Mouse (Mus musculus) intestine, postnatal 0 days (tissue): ENCODE data around the gene Itsn1. TPM values are rescaled to one million over a fixed set of nuclear protein-coding genes. Genes with fewer than 3 reads are reported as not detected.

Experiments
- ATAC-seq: fragments of 200-750 bp; cut with Nextera tagmentation; 2 replicates; pipeline ENCODE4 v1.8.0; 2017; ENCODE audit warnings: mild to moderate bottlenecking, moderate TSS enrichment, moderate library complexity
- H3K27ac ChIP-seq: fragments of 300-500 bp; sonication (generic); 2 replicates; pipeline ENCODE4 v1.5.1; 2014; ENCODE audit warnings: mild to moderate bottlenecking, low read depth, low read length, moderate library complexity
- H3K27me3 ChIP-seq: fragments of 300-500 bp; sonication (generic); replicated peaks from 2 replicates; pipeline ENCODE4 v1.6.1; 2014; ENCODE audit warnings: low read length, mixed read lengths; ENCODE audit not compliant: control insufficient read depth, insufficient read depth
- H3K36me3 ChIP-seq: fragments of 300-500 bp; sonication (generic); 2 replicates; pipeline ENCODE4 v1.6.1; 2014; ENCODE audit warnings: mild to moderate bottlenecking, moderate library complexity; ENCODE audit not compliant: control insufficient read depth, insufficient read depth
- H3K4me1 ChIP-seq: fragments of 300-500 bp; sonication (generic); replicated peaks from 2 replicates; pipeline ENCODE4 v1.6.1; 2014; ENCODE audit warnings: antibody characterized with exemption, low read length, mixed read lengths; ENCODE audit not compliant: control insufficient read depth, insufficient read depth
- H3K4me2 ChIP-seq: fragments of 300-500 bp; sonication (generic); replicated peaks from 2 replicates; pipeline ENCODE4 v1.6.1; 2014; ENCODE audit warnings: low read depth, mild to moderate bottlenecking, moderate library complexity
- H3K4me3 ChIP-seq: fragments of 300-500 bp; sonication (generic); 2 replicates; pipeline ENCODE4 v1.5.1; 2014; ENCODE audit warnings: low read depth, low read length
- H3K9ac ChIP-seq: fragments of 300-500 bp; sonication (generic); 2 replicates; pipeline ENCODE4 v1.6.1; 2014; ENCODE audit warnings: mild to moderate bottlenecking, low read depth, low read length
- H3K9me3 ChIP-seq: fragments of 300-500 bp; sonication (generic); 2 replicates; pipeline ENCODE4 v1.6.1; 2016; ENCODE audit warnings: mixed run types; ENCODE audit not compliant: control insufficient read depth
- CTCF ChIP-seq: sonication (generic); IDR thresholded peaks from 2 replicates; pipeline ENCODE4 v1.5.1; 2016; ENCODE audit warnings: low read depth, mild to moderate bottlenecking, control low read depth, antibody characterized with exemption, moderate library complexity
- WGBS: fragments of 180-500 bp; shearing (Covaris S2); extraction: QIAGEN DNeasy Blood & Tissue Kit; methylation state at CpG from one replicate; pipeline ENCODE4 v1.1.7; 2014; 5-methylcytosine and 5-hydroxymethylcytosine counted together
- polyA plus RNA-seq: library from polyadenylated mRNA; unstranded; fragments of >200 nt; fragmentation: Nextera tagmentation; extraction: Ambion mirVana; gene quantifications from 2 replicates; pipeline ENCODE4 v1.2.1, GENCODE M21; 2015

Gene Itsn1
- polyA plus RNA-seq, 1 experiment from 2014 or later = 6.2 TPM

- Histone ChIP-seq H3K4me2 (peak overlapping the region; percentile 54), H3K9ac (no peak overlapping the region), H3K4me3 (no peak overlapping the region), H3K9me3 (no peaks in the 10 kb centered on the region), H3K27ac (no peak overlapping the region), H3K4me1 (0 out of 2 replicates have a peak, but pooled peaks cover 3% of the 10 kb centered on the region), H3K27me3 (no peaks in the 10 kb centered on the region), H3K36me3 (no peaks in the 10 kb centered on the region)
- TF ChIP-seq CTCF = peak; percentile 61
- no peak for ATAC-seq
- 12% methylated on average over 19 of the region's 19 CpGs for WGBS
Observed at GRCm38 (mm10) chr16:91885389-91886122, 156.5 kb downstream of the Itsn1 start.

- no peaks in the 10 kb centered on the region for H3K36me3 ChIP-seq
- H3K4me1 ChIP-seq = 0 out of 2 replicates have a peak, but pooled peaks cover 3% of the 10 kb centered on the region
- H3K9me3 ChIP-seq = no peaks in the 10 kb centered on the region
- no peak overlapping the region for H3K4me2 ChIP-seq
- 91% methylated on average over 3 of the region's 3 CpGs for WGBS
- no peaks in the 10 kb centered on the region for H3K27me3 ChIP-seq
- TF ChIP-seq CTCF = no peak
- H3K4me3 ChIP-seq = no peak overlapping the region
- no peak for ATAC-seq
- H3K9ac ChIP-seq = no peak overlapping the region
- H3K27ac ChIP-seq = no peak overlapping the region
Observed at GRCm38 (mm10) chr16:91888368-91888767, 159.3 kb downstream of the Itsn1 start.

GRCm38 (mm10) chr16:91889831-91890230 lies 160.8 kb downstream of the Itsn1 start:
- Histone ChIP-seq H3K4me1 (0 out of 2 replicates have a peak, but pooled peaks cover 3% of the 10 kb centered on the region), H3K9me3 (no peaks in the 10 kb centered on the region), H3K27me3 (no peaks in the 10 kb centered on the region), H3K4me3 (no peak overlapping the region), H3K4me2 (no peak overlapping the region), H3K9ac (no peak overlapping the region), H3K36me3 (no peaks in the 10 kb centered on the region), H3K27ac (no peak overlapping the region)
- WGBS = 56% methylated on average over 12 of the region's 12 CpGs
- no peak for ATAC-seq
- TF ChIP-seq CTCF = no peak

- TF ChIP-seq CTCF = no peak
- ATAC-seq = no peak
- no peaks in the 10 kb centered on the region for H3K36me3 ChIP-seq
Observed at GRCm38 (mm10) chr16:91891218-91891617, 162.1 kb downstream of the Itsn1 start.

GRCm38 (mm10) chr16:91896426-91896830 lies 167.3 kb downstream of the Itsn1 start:
- Histone ChIP-seq H3K36me3 (no peaks in the 10 kb centered on the region), H3K4me3 (no peak overlapping the region), H3K9ac (no peak overlapping the region), H3K27ac (no peak overlapping the region), H3K4me2 (no peak overlapping the region), H3K4me1 (no peaks in the 10 kb centered on the region), H3K9me3 (no peaks in the 10 kb centered on the region), H3K27me3 (no peaks in the 10 kb centered on the region)
- ATAC-seq = no peak
- 73% methylated on average over 6 of the region's 6 CpGs for WGBS
- TF ChIP-seq CTCF = no peak

More at GRCm38 (mm10) chr16:91891218-91891617, 162.1 kb downstream of the Itsn1 start:
- H3K9me3 ChIP-seq = no peaks in the 10 kb centered on the region
- no peaks in the 10 kb centered on the region for H3K4me1 ChIP-seq
- no peak overlapping the region for H3K9ac ChIP-seq
- WGBS = 81% methylated on average over 11 of the region's 11 CpGs
- H3K27ac ChIP-seq = no peak overlapping the region
- H3K4me3 ChIP-seq = no peak overlapping the region
- H3K27me3 ChIP-seq = no peaks in the 10 kb centered on the region
- no peak overlapping the region for H3K4me2 ChIP-seq

- Histone ChIP-seq H3K4me3 (no peak overlapping the region), H3K27ac (no peak overlapping the region), H3K4me2 (no peak overlapping the region), H3K9ac (no peak overlapping the region), H3K4me1 (no peaks in the 10 kb centered on the region), H3K27me3 (no peaks in the 10 kb centered on the region), H3K9me3 (no peaks in the 10 kb centered on the region), H3K36me3 (no peaks in the 10 kb centered on the region)
- WGBS = 58% methylated on average over 22 of the region's 22 CpGs
- no peak for ATAC-seq
- TF ChIP-seq CTCF = no peak
Observed at GRCm38 (mm10) chr16:91898850-91899848, 170.1 kb downstream of the Itsn1 start.
